Mouse (Mus musculus): ENCODE measurements around the gene Zfp969. TPM values are rescaled to one million over a fixed set of nuclear protein-coding genes. Genes with fewer than 3 reads are reported as not detected.
"Not testable (repeated sequence)": the region's sequence is repeated elsewhere in the genome, so short reads cannot be mapped to it uniquely, and the experiment has no call there.

The Zfp969 gene
- 4.2 and 9.1 TPM in 2 replicates for polyA plus RNA-seq (2016; fragmentation: Nextera tagmentation; extraction: Ambion mirVana)

DNA sequence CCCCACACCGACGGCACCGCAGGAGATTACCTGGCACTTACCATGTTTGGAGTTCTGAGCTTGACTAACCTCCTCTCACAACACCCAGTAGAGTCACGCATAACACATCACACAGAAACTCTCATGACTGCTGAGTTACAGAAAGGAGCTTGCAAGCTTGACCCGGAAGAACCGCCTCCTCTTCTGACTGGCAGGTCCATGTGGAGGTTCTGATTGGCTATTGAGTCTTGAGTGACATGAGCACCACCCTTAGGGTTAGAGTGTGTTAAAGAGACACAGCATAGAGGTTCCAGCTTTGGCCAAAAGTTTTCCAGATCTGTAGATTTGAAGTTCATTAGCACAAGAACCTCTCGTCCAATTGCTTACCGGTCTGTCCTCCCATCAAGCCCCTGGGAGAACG, at the start of gene Zfp969:
TSS of gene Zfp969 (minus strand) at position 101 of the 400 bp plus-strand sequence.
- H3K4me1 ChIP-seq = not testable (repeated sequence)

DNA sequence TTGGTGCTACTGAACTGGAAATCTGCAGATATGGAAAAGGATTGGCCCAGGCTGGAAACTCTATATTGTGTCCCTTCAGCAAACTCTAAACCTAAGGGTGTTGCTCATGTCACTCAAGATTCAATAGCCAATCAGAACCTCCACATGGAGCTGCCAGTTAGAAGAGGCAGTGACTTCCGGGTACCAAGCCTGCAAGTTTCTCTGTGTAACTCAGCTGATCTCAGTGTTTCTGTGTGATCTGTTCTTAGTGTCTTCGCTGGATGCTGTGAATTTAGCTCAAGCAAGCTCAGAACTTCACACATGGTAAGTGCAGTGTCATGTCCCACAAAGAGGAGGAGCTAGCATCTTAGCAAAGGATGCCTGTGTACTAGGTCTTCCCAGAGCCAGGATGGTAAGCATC, 37.8 kb upstream of the Zfp969 start, which contains the start of gene Gm2007:
TSS of gene Gm2007 (plus strand) at position 301 of the 400 bp plus-strand sequence.
- not testable (repeated sequence) for H3K36me3 ChIP-seq; H3K27me3 ChIP-seq (replicated peaks); ATAC-seq (ENCODE audit: low FRiP score, low read depth); H3K9me3 ChIP-seq; H3K4me1 ChIP-seq; H3K4me2 ChIP-seq (replicated peaks); H3K27ac ChIP-seq; H3K4me3 ChIP-seq; H3K9ac ChIP-seq
- no CpG with 5 or more reads among the region's 2 CpGs for WGBS

More for the DNA sequence above, at the start of gene Zfp969:
- not testable (repeated sequence) for H3K36me3 ChIP-seq; H3K9me3 ChIP-seq; ATAC-seq (ENCODE audit: low FRiP score, low read depth); H3K4me2 ChIP-seq (replicated peaks); H3K27me3 ChIP-seq (replicated peaks); H3K9ac ChIP-seq; H3K4me3 ChIP-seq; H3K27ac ChIP-seq
- no CpG with 5 or more reads among the region's 9 CpGs for WGBS

DNA sequence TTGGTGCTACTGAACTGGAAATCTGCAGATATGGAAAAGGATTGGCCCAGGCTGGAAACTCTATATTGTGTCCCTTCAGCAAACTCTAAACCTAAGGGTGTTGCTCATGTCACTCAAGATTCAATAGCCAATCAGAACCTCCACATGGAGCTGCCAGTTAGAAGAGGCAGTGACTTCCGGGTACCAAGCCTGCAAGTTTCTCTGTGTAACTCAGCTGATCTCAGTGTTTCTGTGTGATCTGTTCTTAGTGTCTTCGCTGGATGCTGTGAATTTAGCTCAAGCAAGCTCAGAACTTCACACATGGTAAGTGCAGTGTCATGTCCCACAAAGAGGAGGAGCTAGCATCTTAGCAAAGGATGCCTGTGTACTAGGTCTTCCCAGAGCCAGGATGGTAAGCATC, 59.8 kb downstream of the Zfp969 start, which contains the start of gene Gm11007:
TSS of gene Gm11007 (plus strand) at position 301 of the 400 bp plus-strand sequence.
- H3K27ac ChIP-seq; H3K4me3 ChIP-seq; ATAC-seq (ENCODE audit: low FRiP score, low read depth); H3K27me3 ChIP-seq (replicated peaks); H3K4me1 ChIP-seq; H3K9ac ChIP-seq; H3K4me2 ChIP-seq (replicated peaks); H3K36me3 ChIP-seq; H3K9me3 ChIP-seq: not testable (repeated sequence)
- no CpG with 5 or more reads among the region's 2 CpGs for WGBS

Other genes with a start within 250 kb of the Zfp969 start
- gene Zfp965, start 233.7 kb downstream of the Zfp969 start, polyA plus RNA-seq (2016; fragmentation: Nextera tagmentation; extraction: Ambion mirVana) = 6.0 and 6.4 TPM in 2 replicates
- not detected in 2 replicates for gene Gm11007, start 59.7 kb downstream of the Zfp969 start, polyA plus RNA-seq (2016; fragmentation: Nextera tagmentation; extraction: Ambion mirVana)
- gene Gm2007, start 37.9 kb upstream of the Zfp969 start, polyA plus RNA-seq (2016; fragmentation: Nextera tagmentation; extraction: Ambion mirVana) = not detected in 2 replicates
- gene Gm14288, start 97.4 kb upstream of the Zfp969 start, polyA plus RNA-seq (2016; fragmentation: Nextera tagmentation; extraction: Ambion mirVana) = 6.6 TPM in 1 of 2 replicates, not detected in the other
- 21.1 and 22.4 TPM in 2 replicates for gene Gm6710, start 165.6 kb upstream of the Zfp969 start, polyA plus RNA-seq (2016; fragmentation: Nextera tagmentation; extraction: Ambion mirVana)
- 3.0 and 3.4 TPM in 2 replicates for gene Zfp966, start 227.5 kb upstream of the Zfp969 start, polyA plus RNA-seq (2016; fragmentation: Nextera tagmentation; extraction: Ambion mirVana)